Mouse (Mus musculus): ENCODE data around the gene Ern1. TPM values are rescaled to one million over a fixed set of nuclear protein-coding genes. Genes with fewer than 3 reads are reported as not detected.
"Not testable (repeated sequence)": the region's sequence is repeated elsewhere in the genome, so short reads cannot be mapped to it uniquely, and the experiment has no call there.

Ern1 gene
- total RNA-seq, 2 experiments from 2014 or later, result 67.0 to 81.3 TPM

- ATAC-seq (replicated peaks; ENCODE audit: poor library complexity, severe bottlenecking), result peak; percentile 45; the same call in 1 of the 2 replicates
Measured at GRCm38 (mm10) chr11:106397656-106398055, 90.0 kb downstream of the Ern1 start.

- not testable (repeated sequence) for ATAC-seq (replicated peaks; ENCODE audit: poor library complexity, severe bottlenecking)
Measured at GRCm38 (mm10) chr11:106394055-106394454, 93.6 kb downstream of the Ern1 start.

DNA sequence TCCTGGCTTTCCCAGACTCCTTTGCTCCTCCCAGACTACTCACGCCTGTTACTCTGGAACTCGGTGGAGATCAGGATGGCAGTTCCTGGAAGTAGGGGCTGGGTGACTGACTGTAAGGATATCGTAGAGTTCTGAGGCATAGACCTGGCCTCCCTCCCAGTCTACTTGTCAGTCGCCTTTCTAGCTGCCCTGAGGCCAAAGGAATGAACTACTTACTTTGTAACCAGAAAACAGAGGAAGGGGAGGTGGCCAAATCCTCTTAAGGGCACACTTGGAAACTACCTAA lies 94.4 kb downstream of the Ern1 start:
- ATAC-seq (replicated peaks; ENCODE audit: poor library complexity, severe bottlenecking), result no peak

GRCm38 (mm10) chr11:106392597-106393330 lies 94.9 kb downstream of the Ern1 start:
- ATAC-seq (replicated peaks; ENCODE audit: poor library complexity, severe bottlenecking), result no peak

DNA sequence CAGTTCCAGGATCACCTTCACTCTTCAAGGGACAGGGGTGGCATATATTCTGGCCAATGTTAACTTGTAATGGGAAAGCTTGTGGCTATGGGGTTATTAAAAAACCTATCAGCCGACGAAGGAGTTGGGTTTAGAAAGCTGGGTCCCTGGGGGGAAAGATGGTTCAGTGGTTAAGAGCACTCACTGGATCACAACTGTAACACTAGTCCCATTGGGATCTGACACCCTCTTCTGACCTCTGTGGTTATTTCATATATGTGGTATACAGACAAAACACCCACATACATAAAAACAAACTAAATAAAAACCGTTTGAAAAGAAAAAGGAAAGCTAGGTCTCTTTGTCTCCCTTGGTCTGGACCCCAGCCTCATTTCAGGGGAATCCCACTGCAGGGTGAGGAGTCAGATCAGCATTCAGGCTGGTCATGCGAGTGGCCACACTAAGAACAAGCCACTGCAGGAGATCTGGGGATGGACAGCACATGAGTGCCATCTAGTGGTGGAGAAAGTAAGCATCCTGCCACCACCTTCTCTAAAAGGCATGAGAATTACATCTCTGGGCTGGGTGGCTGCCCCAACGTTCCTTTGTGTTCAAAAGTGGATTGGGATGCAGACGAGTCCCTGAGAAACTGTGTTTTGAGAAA lies 96.0 kb downstream of the Ern1 start:
- ATAC-seq (replicated peaks; ENCODE audit: poor library complexity, severe bottlenecking), result peak; percentile 66

DNA sequence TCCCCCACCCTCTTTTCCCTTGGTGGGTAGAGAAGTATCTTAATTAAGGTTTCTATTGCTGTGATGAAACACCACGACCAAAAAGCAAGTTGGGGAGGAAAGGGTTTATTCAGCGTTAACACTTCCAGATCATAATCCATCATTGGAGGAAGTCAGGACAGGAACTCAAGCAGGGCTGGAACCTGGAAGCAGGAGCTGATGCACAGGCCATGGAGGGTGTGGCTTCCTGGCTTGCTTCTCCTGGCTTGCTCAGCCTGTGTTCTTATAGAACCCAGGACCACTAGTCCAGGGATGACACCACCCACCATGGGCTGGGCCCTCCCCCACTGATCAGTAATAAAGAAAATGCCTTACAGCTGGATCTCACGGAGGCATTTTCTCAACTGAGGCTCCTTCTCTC lies 96.9 kb downstream of the Ern1 start:
- ATAC-seq (replicated peaks; ENCODE audit: poor library complexity, severe bottlenecking), result no peak

DNA sequence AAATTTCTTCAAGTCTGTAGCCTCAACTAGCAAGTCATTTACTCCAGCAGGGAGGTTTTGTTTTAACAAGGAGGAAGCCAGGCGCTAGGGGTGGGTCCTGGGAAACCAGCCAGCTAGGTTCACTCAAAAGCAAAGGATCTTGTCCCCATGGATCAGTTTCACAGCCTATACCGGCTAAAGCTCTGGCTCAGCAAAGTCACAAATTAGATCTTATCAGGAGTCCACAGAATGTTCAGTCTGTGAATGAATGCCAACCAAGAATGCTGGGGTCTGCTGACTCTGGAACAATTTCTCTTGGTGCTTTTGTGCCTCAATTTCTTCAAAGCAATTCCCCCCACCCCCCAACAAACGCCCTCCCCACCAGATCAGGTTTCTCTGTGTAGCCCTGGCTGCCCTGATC lies 98.0 kb downstream of the Ern1 start:
- ATAC-seq (replicated peaks; ENCODE audit: poor library complexity, severe bottlenecking), result no peak

- peak; percentile 74 for ATAC-seq (replicated peaks; ENCODE audit: poor library complexity, severe bottlenecking)
Measured at GRCm38 (mm10) chr11:106387791-106388216, 99.8 kb downstream of the Ern1 start, which contains the start of gene Icam2. Gene Icam2, minus strand, starts transcription at chr11:106388075.

DNA sequence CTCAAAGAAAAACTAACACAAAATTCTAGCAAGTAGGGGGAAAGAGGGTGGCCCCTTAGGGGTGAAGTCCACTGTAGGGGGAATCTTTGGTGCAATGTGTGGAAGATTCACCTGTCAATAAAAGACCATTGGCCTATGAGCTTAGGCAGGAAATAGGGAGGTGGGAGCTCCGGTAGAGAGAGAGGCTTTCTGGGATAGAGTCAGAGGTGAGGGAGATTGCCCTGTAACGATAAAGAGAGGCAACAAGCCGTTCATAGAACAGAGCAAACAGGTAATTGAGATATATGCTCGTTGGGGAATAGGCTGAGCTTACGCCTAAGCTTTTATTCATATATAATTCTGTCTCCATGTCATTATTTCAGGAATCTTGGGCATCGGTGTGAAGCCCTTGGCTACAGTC lies 100.6 kb downstream of the Ern1 start:
- ATAC-seq (replicated peaks; ENCODE audit: poor library complexity, severe bottlenecking), result peak; percentile 21

GRCm38 (mm10) chr11:106386409-106386808 lies 101.2 kb downstream of the Ern1 start:
- no peak for ATAC-seq (replicated peaks; ENCODE audit: poor library complexity, severe bottlenecking)

DNA sequence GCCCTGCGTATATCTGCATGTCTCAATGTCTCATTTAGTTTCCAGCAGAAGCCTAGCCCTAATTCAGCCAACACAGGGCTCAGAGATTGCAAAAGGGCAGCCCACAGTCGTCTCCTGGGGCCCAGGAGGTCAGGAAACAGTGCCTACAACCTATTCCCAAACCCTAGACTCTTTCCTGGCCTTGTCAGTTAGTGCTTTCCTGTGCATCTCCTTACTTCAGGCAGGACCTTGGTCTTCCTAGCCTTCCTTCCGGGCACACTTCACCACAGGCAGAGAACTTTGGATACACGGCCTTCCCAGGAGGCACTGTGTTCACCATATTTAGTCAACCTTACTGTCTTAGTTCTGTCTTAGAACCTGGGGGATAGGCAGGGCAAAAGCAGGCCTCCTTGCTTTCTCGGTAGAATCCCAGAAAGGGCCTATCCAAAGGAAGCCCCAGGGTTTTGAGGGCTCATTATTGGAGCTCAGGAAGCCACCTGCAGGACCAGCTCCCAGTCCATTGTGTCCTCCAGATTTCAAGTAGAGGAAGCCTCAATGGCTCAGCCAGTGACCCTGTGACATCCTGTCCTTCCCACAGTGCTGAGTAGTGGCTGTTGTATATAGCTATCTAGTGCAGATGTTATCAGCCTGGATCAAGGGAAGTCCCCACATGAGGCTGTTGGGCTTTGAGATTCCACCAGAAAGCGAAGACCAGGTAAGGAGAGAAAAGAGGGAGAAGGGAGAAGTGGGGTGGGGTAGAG lies 104.4 kb downstream of the Ern1 start:
- no peak for ATAC-seq (replicated peaks; ENCODE audit: poor library complexity, severe bottlenecking)

GRCm38 (mm10) chr11:106382424-106382823 lies 105.2 kb downstream of the Ern1 start:
- ATAC-seq (replicated peaks; ENCODE audit: poor library complexity, severe bottlenecking), result no peak; the same call in 1 of the 2 replicates

GRCm38 (mm10) chr11:106381883-106382282 lies 105.8 kb downstream of the Ern1 start:
- ATAC-seq (replicated peaks; ENCODE audit: poor library complexity, severe bottlenecking), result no peak

DNA sequence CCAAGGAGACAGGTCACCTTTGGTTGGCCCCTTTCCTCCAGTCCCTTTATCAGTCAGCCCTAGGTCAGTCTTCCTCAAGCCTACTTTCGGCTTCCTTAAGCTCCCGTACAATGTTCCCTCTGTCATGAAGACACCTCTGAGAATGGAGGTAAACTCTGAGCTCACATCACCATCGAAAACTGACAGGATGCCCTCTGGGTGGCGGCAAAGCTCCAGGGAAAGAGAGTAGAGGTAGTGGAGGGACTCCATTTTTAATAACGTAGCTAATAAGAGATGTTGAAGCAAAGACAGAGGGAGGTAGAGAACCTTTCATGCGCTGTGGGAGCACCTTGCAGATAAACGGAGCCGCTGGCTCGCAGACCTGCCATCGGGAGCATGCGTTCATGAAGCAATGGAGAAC lies 106.6 kb downstream of the Ern1 start:
- ATAC-seq (replicated peaks; ENCODE audit: poor library complexity, severe bottlenecking), result no peak

DNA sequence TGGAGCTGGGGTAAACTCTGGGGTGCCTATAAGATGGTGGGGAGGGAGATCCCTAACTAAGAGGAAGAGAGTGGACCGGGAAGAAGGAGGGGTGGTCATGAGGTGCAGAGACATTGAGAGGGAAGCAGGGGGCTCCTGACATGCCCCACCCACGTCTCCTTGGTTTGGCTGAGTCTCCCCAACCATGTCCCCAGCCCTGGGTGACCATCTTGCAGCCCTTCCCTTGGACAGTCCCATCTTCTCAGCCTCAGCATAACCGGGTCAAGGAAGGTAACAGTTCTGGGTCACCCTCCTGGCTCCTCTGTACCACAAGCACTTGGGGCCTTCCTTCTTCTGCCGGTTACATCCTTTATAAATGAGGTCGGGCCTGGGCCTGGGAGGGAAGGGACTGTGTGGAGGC lies 112.7 kb downstream of the Ern1 start:
- 0 out of 2 replicates have a peak, but pooled peaks have one; percentile 11 for ATAC-seq (replicated peaks; ENCODE audit: poor library complexity, severe bottlenecking)

- ATAC-seq (replicated peaks; ENCODE audit: poor library complexity, severe bottlenecking), result no peak
Measured at GRCm38 (mm10) chr11:106374559-106374958, 113.1 kb downstream of the Ern1 start.

DNA sequence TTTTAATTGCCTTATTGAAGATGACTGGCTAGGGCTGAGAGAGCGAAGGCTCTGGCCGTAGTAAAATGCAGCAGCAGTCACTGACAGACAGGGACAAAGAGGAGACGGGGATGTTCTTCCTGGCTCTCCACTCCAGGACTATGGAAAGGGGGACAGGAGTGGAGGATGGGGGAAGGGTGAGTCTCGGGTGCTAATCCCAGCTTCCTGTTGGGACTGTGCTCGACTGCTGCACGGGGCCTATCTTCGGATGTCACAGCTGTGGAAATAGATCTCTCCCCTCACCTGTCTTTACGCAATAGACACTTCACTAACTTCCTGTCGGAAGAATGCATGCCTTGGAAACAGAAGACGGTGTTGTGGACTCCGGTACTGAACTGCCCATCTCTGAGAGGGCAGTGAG lies 113.7 kb downstream of the Ern1 start:
- no peak for ATAC-seq (replicated peaks; ENCODE audit: poor library complexity, severe bottlenecking)

DNA sequence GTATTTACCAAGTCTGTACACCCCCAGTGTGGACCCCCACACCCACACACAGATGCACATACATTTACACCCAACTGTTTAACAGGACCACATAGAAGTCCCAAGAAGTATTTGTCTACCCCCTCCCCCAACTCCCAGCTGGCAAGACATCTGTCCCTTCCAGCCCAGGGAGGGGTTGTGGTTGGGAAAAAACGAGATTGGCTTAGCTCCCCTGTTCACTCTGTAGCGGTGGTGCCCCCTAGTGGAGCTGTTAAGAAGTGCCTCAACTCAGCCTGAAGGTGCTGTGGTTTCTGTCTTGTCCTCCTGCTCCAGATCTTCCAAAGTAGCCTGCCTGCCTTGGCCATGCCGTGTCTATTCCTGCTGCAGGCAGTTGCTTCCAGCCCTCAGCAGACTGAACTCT lies 121.3 kb downstream of the Ern1 start:
- peak; percentile 80 for ATAC-seq (replicated peaks; ENCODE audit: poor library complexity, severe bottlenecking)

DNA sequence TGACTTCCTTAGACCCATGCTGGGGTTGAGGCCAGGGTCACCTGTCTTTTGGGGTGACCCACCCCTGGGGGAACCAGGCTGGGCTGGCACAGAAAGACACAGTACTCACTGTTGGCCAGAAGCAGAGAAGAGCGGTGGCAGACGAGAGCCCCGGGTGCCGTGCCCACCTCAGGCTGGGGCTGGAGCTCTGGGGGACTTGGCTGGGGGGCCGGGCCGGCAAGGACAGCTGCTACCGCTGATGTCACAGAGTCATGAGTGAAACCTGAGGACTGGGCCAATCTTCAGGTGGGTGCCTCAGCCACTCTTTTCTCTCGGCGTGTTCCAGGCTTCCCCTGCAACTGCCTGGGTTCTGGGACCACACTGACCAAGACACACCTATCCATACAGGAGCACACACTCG lies 122.3 kb downstream of the Ern1 start, which contains the start of gene Prr29:
Gene Prr29, plus strand, starts transcription at position 107 of the 400 bp plus-strand sequence.
- ATAC-seq (replicated peaks; ENCODE audit: poor library complexity, severe bottlenecking), result no peak; the same call in 1 of the 2 replicates

- peak; percentile 52 for ATAC-seq (replicated peaks; ENCODE audit: poor library complexity, severe bottlenecking)
Measured at GRCm38 (mm10) chr11:106364712-106365111, 122.9 kb downstream of the Ern1 start.

GRCm38 (mm10) chr11:106359350-106359749 lies 128.3 kb downstream of the Ern1 start:
- 0 out of 2 replicates have a peak, but pooled peaks have one; percentile 41 for ATAC-seq (replicated peaks; ENCODE audit: poor library complexity, severe bottlenecking)

Measured in granulocyte monocyte progenitor cell, adult 5-6 weeks (primary cell).